Mouse (Mus musculus) adrenal gland, postnatal 36 days (tissue): ENCODE measurements at regions not wholly inside any gene's neighbourhood (a gene's known extent, or its start where the extent isn't known, plus 50 kb on each side); places are given as distances from the start of the nearest gene placed in this dataset. TPM values are rescaled to one million over a fixed set of nuclear protein-coding genes. Genes with fewer than 3 reads are reported as not detected.

Experiments
- microRNA-seq: library from miRNA; unstranded; fragments of <30 nt; microRNA quantifications from one replicate; pipeline ENCODE4 v1.2.0, GENCODE M21; 2021

Small RNA genes lying in the stretch of these regions (microRNA-seq; reads per million reads assigned to microRNA genes)
- gene Gm23400 (not detected), gene Gm27359 (not detected)
